Mouse (Mus musculus) 3T3-L1 (cell line): ENCODE measurements at regions not wholly inside any gene's neighbourhood (a gene's known extent, or its start where the extent isn't known, plus 50 kb on each side); places are given as distances from the start of the nearest gene placed in this dataset.

ENCODE experiments used
- DNase-seq: peaks from one replicate; pipeline ENCODE4 v3.0.0-alpha.2; 2015; ENCODE audit warnings: low read depth, low spot score

DNA sequence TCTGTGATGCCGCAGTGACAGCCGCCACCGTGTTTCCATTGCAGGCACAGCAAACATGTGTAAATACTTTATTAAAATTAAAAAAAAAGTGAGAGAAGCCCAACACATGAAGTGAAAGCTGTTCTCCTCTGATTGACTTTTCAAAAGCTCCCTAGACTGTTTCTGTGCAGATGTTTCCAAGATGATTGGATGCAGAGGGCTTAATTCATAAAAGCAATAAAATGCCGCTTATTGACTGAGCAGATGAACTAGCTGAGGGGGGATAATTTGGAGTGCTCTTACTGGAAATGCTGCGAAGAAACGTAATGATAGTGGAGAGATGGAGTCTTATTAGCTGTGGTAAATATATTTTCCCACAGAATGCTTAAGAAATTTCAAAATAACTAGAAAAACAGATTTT, 170.4 kb downstream of the Rnf144a start:
- no peak for DNase-seq

DNA sequence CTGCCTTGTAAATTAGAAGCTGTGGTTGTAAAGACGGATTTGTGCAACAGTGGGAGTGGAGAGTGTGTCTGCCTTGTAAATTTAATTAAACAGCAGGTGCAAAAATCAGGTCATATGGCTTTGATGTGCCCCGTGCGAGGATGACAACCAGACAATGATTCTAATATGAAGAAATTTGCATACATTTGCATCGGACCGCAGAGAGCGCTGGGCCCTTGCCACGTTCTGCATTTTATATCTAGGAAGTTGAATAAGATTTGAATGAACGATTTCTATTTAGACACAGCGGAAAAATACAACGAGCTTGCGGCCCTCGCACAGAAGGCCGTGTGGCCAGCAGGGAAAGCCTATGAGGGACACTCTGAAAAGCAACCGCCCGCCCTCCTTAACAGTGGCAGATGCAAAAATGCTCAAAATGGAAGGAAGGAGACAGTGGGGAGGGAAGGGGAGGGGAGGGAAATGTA, 187.5 kb downstream of the Rnf144a start:
- DNase-seq: no peak

DNA sequence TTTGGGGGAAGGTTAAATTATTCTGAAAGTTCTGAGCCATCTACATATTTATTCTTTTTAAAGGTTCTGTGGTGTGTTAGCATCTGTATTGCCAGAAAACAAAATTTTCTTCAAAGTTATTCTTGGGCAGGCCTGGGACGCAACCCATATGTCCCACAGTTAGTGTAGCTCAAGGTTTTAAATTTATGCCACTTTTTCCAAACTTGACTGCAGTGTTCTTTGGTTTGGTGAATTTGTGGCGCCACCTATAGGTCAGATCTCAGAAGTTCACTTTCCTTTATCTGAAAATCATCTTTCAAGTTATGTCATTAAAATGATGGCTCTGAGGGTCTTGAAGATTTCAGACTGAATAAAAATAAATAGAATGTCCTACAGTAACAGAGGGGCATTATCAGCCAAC, 188.7 kb downstream of the Rnf144a start:
- peak; percentile 61 for DNase-seq

DNA sequence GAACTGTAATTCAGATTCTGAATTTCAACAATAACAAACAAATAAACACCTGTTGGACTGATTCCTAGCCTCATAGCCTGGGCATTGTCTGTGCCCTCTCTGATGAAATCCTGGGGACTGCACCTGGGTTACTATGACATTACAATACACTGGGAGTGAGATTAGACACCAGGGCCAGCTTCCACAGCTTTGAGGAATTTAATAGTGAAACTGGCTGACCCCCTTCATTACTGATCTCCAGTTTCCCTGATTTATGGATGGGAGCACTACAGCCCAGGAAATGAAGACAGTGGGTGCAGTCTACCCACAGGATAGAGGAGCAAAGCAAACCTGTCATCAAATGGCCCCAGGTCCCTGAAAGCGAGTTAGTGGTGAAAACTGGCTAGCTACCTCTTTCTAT, 202.6 kb downstream of the Rnf144a start:
- no peak for DNase-seq

DNA sequence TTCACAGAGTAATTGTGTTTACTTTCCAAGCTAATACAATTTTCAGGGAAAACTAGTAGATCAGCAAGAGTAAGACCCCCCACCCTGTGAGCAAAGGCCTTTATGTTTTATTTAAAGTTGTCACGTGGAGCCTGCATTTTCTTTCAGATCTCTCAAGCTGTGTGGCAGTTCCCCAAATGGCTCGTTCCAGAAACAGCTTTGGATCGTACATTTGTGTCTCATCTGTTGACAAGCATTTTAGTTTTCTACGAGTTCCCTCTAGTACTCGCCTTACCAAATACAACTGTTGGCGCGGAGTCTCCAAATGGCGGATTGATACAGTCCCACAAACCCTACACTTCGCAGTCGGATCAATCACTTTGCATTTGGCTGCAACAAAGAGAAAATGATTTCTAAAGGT, 203.6 kb downstream of the Rnf144a start:
- DNase-seq: no peak

DNA sequence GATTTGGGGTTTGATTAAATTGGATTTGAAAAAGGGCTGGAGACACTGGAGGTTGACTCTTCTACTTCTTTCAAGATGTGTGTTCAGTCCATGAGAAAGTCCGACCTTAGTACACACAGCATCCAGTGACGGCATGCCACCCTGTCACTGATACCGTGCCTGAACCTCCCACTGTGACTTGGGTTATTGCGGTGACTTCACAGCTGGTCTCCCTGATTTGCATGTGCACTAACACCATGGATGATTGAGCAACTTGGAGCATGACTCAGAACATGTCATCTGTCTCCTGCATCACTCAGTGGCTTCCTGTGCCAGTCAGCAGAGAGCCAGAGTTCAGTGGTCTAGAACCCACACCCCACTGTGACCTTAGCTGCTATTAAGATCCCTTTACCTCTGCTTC, 208.3 kb downstream of the Rnf144a start:
- DNase-seq: no peak

- no peak for DNase-seq
Observed at GRCm38 (mm10) chr12:26206036-26206435, 209.0 kb downstream of the Rnf144a start.

GRCm38 (mm10) chr12:26191982-26192576, 223.0 kb downstream of the Rnf144a start:
- no peak for DNase-seq

GRCm38 (mm10) chr12:26191268-26191981, 223.6 kb downstream of the Rnf144a start:
- DNase-seq: peak; percentile 44

DNA sequence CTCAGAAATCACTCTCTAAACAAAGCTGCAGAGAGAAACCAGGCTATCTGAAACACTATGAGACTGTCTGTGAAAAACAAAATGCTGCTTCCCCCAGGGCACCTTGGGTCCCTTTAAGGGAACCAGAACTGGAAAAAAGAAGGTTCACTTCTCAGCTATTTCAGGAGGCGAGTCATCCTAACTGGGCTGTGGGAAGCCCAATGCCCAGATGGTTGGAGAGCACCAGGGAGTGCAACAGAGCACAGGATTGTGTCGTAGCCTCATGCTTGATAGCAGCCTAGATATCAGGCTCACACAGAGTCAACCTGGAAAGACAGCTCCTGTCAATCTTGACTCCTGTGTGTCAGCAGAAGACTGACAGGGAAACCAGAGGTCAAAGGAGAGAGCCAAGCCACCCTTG, 226.1 kb downstream of the Rnf144a start:
- DNase-seq: peak; percentile 16

DNA sequence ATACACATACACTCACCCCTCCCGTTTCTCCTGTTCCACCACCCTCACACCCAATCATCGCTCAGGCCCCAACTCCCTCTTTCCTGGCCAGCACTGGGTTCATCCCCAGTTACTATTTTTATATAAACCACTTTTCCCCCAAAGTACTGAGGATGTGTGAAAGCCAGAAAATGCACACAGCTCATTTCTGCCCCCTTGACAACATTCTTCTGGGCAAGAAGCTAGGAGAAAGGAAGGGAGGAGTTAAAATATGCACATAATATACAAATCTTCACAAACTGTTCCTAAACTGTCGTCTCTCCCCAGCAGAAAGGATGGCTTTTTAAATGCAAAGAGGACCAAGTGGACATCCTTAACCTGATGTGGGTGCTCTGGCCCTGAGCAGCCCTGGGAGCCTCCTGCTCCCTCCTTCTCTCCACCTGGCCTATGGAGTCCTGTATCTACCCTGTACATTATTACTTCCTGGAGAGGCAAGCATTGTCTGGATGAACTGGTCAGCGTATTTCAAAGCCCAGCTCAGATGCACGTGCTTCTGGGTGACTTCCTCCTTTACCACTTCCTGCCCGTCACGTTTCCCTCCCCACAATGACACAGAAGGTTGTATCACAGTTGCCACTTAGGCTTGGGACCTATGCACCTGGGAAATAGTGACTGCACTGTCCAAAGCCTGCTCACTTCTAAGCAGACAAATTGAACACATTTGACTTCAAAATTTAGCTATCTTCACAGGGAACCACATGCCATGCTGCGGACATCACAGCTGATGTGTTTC, 227.8 kb downstream of the Rnf144a start:
- DNase-seq: no peak

GRCm38 (mm10) chr12:26184701-26185460, 230.2 kb downstream of the Rnf144a start:
- no peak for DNase-seq

DNA sequence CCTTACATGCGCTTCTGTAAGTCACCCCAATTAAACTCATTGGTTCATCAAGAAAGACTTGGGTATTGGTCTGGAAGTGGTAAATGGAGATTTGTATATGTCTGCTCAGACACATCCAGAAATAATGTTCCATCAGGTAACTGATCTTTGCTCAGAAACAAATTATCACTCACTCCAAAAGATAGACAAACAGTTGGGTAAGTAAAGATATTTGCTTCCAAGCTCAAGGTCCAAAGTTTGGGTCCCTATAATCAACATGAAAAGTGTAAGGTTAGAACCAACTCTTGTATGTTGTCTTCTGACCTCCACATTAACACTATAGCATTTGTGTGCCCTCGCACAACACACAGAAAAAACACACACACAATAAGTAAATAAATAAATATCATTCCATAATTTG, 232.0 kb downstream of the Rnf144a start:
- DNase-seq: no peak

- DNase-seq: no peak
Observed at GRCm38 (mm10) chr12:26180846-26181245, 234.2 kb downstream of the Rnf144a start.

DNA sequence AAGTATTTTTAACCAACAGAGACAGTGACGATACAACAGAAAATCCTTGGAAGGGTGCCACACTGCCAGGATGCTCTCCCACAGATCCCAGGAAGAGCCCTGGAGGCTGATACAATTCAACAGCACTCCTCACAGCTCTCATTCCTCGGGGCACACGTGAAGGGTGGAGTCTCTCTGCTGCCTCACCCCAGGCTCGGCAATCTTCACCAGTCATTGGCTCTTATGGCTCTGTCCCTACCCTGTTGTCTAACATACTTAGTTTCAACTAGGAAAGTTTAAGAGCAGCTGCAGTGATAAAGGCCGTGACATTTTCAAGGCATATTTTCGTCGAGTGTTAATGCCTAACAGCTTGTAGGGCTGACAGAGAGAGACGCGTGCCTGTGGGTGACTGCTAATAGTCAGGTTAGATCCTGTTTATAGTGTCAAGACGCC, 238.8 kb downstream of the Rnf144a start:
- DNase-seq: no peak

DNA sequence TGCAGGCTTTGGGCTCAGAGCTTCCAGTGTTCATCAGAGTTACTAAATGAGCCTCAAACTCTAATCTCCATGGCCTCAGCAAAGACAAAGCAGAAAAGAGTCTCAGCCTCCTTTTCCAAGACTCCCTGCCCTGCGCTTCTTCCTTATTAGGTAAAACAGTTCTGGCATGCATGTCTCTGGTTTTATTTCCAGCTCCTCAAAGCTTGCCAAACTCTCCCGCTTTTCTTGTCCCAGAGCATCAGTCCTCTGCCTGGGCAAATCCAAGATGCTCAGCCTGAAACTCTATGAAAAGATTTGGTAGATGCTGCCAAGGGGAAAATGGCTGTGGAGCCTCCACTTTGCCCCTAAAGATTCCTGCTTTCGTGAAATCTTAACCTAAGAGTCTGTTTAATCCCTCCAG, 251.6 kb downstream of the Rnf144a start:
- DNase-seq: no peak

GRCm38 (mm10) chr12:26160861-26161615, 254.0 kb downstream of the Rnf144a start:
- DNase-seq: no peak

- no peak for DNase-seq
Observed at GRCm38 (mm10) chr12:26152992-26153391, 262.1 kb downstream of the Rnf144a start.

DNA sequence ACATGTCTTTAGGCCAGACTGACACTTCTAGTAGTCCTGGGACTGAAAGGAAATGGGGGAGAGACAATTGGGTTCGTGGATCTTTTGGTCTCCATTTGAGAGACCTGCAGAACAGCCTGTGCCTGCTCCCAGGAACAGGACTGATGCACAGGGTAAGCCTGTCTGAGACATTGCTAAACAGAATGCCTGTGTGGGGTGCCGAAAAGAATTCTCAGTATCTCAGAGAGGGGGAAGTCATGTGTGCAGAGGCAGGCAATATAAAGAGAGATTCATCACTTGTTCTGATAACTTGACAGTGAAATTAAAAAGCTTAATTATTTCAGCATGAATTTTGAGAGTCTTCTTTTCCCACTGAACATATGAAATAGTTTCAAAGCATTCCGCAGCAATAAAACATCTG, 268.7 kb downstream of the Rnf144a start:
- DNase-seq: no peak

DNA sequence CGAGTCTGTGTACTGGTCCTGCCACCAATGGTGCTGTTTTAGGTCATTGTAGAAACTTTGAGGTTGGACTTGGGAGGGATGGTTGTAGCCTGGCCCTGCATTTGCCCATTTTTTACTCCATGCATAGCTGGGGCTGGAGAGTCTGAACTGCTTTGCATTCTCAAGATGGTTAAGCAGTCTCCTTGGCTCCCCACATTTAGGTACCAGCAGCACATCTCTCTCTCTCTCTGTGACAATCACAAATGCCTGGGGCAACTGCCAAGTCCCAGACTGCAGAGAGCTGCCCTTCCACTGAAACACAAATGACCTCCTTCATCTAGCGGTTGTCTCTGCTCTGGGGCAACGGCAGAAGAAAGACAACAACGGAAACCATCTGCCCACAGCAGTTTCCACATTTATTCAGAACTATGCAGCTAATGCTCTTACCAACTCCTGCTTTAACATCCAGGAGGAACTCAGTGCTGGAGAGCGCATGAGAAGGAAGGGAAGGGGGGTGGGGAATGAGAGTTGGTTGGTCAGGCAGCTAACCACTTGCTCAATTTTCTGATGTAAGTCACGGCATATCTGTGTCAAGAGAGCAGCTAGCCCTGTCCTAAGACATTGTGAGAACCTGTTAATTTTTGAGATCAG, 269.9 kb downstream of the Rnf144a start:
- no peak for DNase-seq

- no peak for DNase-seq
Observed at GRCm38 (mm10) chr12:26144616-26145015, 270.4 kb downstream of the Rnf144a start.
